Mouse (Mus musculus) lung, postnatal 25 days (tissue): ENCODE measurements around the gene Ubb.

Source experiments
- DNase-seq: peaks from one replicate; pipeline ENCODE4 v3.0.0; 2022; ENCODE audit warnings: low spot score

The Ubb gene

DNA sequence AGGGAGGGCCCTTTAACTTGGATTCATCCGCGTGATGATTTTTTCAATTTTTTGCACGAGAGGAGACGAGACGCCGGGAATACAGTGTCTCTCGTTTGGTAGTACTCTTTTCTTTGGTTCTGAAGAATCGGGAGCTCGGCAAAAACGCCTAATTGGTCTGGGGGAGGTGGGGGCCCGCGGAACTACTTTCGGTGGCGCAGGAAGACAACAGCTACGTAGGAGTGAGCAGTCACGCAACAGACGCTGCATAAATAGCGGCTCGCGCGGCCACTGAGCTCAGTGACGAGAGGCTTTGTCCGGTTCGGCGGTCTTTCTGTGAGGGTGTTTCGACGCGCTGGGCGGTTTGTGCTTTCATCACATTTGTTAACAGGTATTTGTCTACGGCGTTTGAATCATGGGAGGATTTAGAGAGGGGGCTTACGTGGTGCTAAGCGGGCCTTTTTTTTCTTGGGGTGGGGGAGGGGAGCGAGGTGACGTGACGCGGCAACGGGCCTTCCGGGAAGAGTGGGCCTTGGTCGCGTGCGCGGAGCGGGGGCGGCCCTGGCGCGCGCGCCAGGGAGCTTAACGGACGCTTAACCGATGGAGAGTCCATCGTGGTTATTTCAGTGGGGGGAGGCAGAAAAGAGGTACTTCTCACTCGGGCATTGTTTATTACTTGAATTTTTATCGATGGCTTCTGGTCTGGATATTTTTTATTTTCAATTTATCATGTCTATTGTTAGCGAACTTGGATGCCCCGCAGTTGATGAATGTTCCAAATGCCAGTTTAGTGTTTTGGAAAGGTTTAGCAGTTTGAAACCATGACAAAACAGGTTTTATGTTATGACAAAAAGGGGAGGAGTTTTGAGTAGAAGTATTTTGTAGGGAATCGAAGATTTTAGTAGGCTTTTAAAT is 502 bp downstream of the Ubb start:
- DNase-seq, result peak; percentile 91

DNA sequence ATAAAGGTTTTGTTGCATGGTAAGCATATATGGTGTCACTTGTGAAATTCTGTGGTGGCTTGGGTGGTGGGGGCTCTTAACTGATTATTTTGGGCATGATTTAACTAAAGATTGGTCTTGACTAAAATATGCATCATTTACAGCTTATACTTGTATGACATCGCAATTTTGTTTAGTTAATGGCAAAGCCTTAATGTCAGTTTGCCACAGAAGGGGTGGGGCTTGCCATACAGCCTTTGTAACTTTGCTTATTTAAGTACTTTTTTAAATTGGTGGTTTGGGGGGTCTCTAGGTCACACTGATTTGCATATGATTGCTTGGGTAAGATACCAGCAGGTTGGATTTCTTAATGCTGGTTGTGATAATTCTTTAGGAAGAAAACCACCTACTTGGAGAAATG is 2.2 kb downstream of the Ubb start:
- no peak for DNase-seq

DNA sequence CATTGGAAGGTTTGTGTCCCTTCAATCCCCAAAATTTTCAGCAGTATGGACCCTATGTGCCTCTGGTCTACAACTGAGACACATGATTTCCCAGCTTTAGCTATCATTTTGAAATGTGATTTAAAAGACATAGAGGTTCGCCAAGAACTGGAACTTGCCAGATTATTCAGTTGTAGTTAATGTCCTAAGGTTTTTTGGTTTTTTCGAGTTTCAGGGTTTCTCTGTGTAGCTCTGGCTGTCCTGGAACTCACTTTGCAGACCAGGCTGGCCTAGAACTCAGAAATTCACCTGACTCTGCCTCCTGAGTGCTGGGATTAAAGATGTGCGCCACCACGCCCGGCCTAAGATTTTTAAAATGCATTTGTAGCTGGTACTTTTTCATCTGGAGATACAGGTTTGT is 2.7 kb downstream of the Ubb start:
- no peak for DNase-seq

DNA sequence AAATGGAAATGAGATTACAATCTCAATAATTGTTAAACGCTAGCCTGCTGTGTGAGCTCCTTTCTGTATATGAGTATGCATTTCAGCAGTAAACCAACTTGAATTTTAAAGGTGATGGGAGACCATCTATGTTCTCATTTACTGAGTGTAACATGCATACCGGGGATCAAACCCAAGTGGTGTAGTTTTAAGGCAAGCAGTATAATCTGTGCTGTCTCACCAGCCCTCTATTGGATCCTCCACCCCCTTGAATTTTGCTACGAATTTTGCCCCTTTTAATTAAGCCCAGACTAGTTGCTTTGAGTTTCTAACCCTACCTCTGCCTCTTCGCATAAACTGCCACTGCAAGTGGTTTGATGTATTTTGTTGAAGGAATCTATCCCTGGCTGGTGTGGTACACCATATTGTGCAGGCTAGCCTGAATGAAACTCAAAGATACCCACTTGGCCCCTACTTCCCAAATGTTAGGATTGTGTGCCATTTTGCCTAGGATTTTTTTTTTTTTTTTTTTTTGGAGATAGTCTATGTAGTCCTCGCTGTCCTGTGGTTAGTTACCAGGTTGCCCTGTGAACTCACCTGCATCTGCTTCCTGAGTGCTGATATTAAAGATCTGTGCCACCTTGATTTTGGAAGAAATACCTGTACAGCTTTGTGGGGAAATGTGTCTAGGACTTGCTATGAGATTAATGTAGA is 3.3 kb downstream of the Ubb start:
- DNase-seq, result no peak

- no peak for DNase-seq
Measured at GRCm38 (mm10) chr11:62554934-62555517, 4.1 kb downstream of the Ubb start.

GRCm38 (mm10) chr11:62555896-62556412 is 5.0 kb downstream of the Ubb start:
- no peak for DNase-seq

GRCm38 (mm10) chr11:62557205-62557604 is 6.2 kb downstream of the Ubb start:
- no peak for DNase-seq

GRCm38 (mm10) chr11:62558152-62558551 is 7.2 kb downstream of the Ubb start:
- DNase-seq, result no peak

GRCm38 (mm10) chr11:62558961-62559646 is 8.1 kb downstream of the Ubb start:
- peak; percentile 28 for DNase-seq

GRCm38 (mm10) chr11:62560463-62561016 is 9.6 kb downstream of the Ubb start:
- DNase-seq, result no peak

- DNase-seq, result no peak
Measured at GRCm38 (mm10) chr11:62563590-62563989, 12.6 kb downstream of the Ubb start.

GRCm38 (mm10) chr11:62565747-62566146 is 14.8 kb downstream of the Ubb start:
- DNase-seq, result no peak

GRCm38 (mm10) chr11:62566211-62566610 is 15.2 kb downstream of the Ubb start:
- no peak for DNase-seq

DNA sequence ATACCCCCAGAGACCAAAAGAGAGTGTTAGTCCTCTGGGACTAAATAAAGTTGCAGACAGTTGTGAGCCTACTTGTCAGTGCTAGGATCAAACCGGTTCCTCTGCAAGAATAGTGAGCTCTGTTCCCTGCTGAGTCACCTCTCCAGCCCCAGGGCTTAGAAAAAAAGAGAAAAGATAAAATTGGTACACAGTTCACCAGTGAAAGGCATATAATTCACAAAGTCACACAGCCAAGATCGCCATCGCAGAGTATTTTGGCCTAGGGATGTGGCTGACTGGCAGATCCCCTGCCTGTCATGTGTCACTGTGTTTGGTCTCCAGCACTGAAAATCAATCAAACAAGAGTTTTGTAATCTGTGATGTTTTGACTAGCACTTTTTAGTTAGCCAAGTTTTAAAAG is 17.3 kb downstream of the Ubb start:
- no peak for DNase-seq

DNA sequence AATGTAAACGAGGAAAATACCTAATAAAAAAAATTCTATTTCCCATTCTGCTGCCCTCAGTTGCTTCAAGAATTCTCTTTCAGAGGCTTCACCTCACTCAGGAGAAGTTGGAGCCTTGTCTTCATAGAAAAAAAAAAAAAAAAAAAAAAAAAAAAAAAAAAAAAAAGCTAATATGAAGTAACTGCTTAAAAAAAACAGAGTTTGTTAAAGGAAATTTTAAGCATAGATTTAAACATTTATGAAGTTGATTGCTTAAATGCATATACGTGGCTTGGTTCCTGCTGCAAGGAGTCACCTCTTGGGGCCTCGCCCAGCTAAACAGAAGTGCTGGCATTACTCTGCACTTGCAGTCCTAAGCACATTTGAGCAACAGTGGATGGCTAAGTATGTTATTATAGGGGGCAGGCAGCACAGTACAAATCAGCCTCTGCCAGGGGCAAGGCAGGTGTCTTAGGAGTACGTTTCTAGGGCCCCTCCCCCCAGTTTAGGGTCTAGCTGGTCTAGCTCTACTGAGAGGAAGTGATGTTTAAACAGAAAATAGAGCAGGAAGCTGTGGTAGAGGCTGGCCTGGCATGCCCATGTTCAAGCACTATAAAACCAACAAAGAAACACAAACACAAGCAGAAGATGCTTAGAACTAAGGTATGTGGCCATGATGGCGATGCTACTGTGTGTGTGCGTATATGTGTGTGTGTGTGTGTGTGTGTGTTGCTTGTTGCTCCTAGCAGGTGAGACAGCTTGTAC is 23.2 kb downstream of the Ubb start, which contains the start of gene Trpv2:
TSS of gene Trpv2 (plus strand) at position 528 of the 744 bp plus-strand sequence.
- no peak for DNase-seq

DNA sequence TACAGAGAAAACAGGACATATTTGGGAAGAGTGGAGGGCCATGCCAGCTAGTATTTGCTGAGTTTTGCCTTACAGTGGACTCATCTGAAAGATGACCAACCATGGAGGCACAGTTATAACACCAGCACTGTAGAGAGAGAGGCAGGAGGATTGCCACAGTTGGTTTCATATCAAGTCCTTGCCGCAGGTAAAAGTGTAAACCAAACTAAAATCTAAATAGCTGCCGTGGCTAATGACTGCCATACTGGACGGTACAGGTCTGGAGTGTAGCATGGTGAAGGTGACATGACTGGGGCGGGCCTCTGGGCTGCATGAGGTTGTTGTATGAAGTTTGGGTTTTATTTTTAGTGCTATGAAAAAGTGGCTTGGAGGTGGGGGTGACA is 23.7 kb downstream of the Ubb start:
- DNase-seq, result no peak

- peak; percentile 85 for DNase-seq
Measured at GRCm38 (mm10) chr11:62575297-62575658, 24.3 kb downstream of the Ubb start.

GRCm38 (mm10) chr11:62575659-62576438 is 24.9 kb downstream of the Ubb start:
- DNase-seq, result peak; percentile 26

DNA sequence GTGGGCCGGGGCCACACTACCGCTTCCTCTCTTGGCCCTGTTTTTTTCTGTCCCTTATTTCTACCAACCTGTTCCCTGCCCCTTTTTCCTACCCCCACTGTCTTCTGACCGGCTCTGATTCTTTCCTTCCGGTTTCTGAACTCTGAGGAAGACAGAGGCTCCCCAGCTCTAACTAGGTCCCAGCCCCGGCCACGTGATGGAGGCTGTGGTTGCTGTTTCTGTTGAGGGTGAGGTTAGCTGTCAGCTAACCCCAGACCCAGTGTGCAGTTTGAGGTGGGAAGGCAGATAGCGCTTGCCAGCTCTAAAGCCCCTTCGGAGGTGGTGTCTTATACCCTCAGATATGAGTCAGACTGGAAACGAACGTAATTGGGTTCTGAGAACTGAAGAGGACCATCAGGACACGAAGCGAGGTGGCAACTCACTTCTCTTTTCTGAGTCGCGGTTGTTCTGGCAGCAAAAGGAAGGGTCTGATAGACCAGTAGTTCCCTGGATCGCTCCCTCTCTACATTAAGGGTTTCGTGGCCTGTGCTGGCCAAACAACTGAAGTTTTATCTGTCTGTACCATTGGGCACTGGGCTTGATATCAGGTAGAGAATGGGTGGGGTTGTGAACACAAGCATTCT is 25.7 kb downstream of the Ubb start:
- peak; percentile 65 for DNase-seq

DNA sequence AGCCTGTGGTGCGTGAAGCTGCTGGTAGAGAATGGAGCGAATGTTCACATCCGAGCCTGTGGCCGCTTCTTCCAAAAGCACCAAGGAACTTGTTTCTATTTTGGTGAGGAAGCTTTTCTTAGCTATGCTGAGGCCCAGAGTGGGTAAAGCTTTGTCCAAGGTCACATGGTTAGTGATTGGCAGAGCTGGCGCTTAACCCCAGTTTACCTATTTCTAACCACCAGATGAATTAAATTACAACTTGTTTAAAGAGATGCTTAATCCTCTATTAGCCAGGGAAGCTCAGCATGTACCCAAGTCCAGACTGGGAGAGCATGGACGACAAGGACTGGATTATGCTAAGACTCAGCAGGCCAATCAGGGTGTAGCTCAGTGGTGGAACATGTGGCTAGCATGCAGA is 32.1 kb downstream of the Ubb start:
- DNase-seq, result no peak
